Mouse (Mus musculus): ENCODE measurements around the gene Hinfp. TPM values are rescaled to one million over a fixed set of nuclear protein-coding genes. Genes with fewer than 3 reads are reported as not detected.

Hinfp gene
- polyA plus RNA-seq, 1 experiment from 2014 or later, result 21.7 TPM

GRCm38 (mm10) chr9:44318826-44319095, 13.3 kb upstream of the Hinfp start:
- Histone ChIP-seq H3K4me3 (peak overlapping the region; percentile 77), H3K27ac (no peak overlapping the region), H3K36me3 (peaks cover 24% of the 10 kb centered on the region), H3K4me2 (peak overlapping the region; percentile 85), H3K27me3 (no peaks in the 10 kb centered on the region), H3K4me1 (peaks cover 25% of the 10 kb centered on the region), H3K9me3 (no peaks in the 10 kb centered on the region), H3K9ac (peak overlapping the region; percentile 74)
- no peak for ATAC-seq (ENCODE audit: borderline replicate concordance, extremely low read depth, low FRiP score, low TSS enrichment)
- 31% methylated on average over 3 of the region's 3 CpGs for WGBS

- peak overlapping the region; percentile 20 for H3K9ac ChIP-seq
- ATAC-seq (ENCODE audit: borderline replicate concordance, extremely low read depth, low FRiP score, low TSS enrichment), result no peak
- peak overlapping the region; percentile 77; the same call in 1 of the 2 replicates for H3K4me3 ChIP-seq
- peak overlapping the region; percentile 85 for H3K4me2 ChIP-seq
- H3K9me3 ChIP-seq, result no peaks in the 10 kb centered on the region
- H3K4me1 ChIP-seq, result peaks cover 25% of the 10 kb centered on the region
- no peak overlapping the region for H3K27ac ChIP-seq
- no peaks in the 10 kb centered on the region for H3K27me3 ChIP-seq
- H3K36me3 ChIP-seq, result peaks cover 29% of the 10 kb centered on the region
- WGBS, result 62% methylated on average over 5 of the region's 5 CpGs
Measured at GRCm38 (mm10) chr9:44318076-44318825, 12.8 kb upstream of the Hinfp start.

GRCm38 (mm10) chr9:44317452-44317851, 12.0 kb upstream of the Hinfp start:
- ATAC-seq (ENCODE audit: borderline replicate concordance, extremely low read depth, low FRiP score, low TSS enrichment), result no peak
- peaks cover 25% of the 10 kb centered on the region for H3K4me1 ChIP-seq
- no peak overlapping the region for H3K4me2 ChIP-seq
- no peaks in the 10 kb centered on the region for H3K27me3 ChIP-seq
- H3K27ac ChIP-seq, result no peak overlapping the region
- 69% methylated on average over 4 of the region's 4 CpGs for WGBS
- H3K4me3 ChIP-seq, result no peak overlapping the region
- no peaks in the 10 kb centered on the region for H3K9me3 ChIP-seq
- no peak overlapping the region for H3K9ac ChIP-seq
- peaks cover 37% of the 10 kb centered on the region for H3K36me3 ChIP-seq

GRCm38 (mm10) chr9:44314910-44315309, 9.4 kb upstream of the Hinfp start:
- Histone ChIP-seq H3K27ac (no peak overlapping the region), H3K4me3 (no peak overlapping the region), H3K4me2 (no peak overlapping the region), H3K9ac (no peak overlapping the region), H3K4me1 (peaks cover 25% of the 10 kb centered on the region), H3K9me3 (no peaks in the 10 kb centered on the region), H3K27me3 (no peaks in the 10 kb centered on the region), H3K36me3 (peaks cover 40% of the 10 kb centered on the region)
- ATAC-seq (ENCODE audit: borderline replicate concordance, extremely low read depth, low FRiP score, low TSS enrichment), result no peak
- WGBS, result 87% methylated on average over 18 of the region's 18 CpGs

- ATAC-seq (ENCODE audit: borderline replicate concordance, extremely low read depth, low FRiP score, low TSS enrichment), result no peak
- 73% methylated on average over 4 of the region's 4 CpGs for WGBS
- H3K27ac ChIP-seq, result no peak overlapping the region
- no peaks in the 10 kb centered on the region for H3K27me3 ChIP-seq
- no peaks in the 10 kb centered on the region for H3K9me3 ChIP-seq
- no peak overlapping the region for H3K9ac ChIP-seq
- no peak overlapping the region for H3K4me2 ChIP-seq
- H3K4me1 ChIP-seq, result peaks cover 22% of the 10 kb centered on the region
- peaks cover 40% of the 10 kb centered on the region for H3K36me3 ChIP-seq
- H3K4me3 ChIP-seq, result no peak overlapping the region
Measured at GRCm38 (mm10) chr9:44314257-44314547, 8.7 kb upstream of the Hinfp start.

- Histone ChIP-seq H3K9ac (no peak overlapping the region), H3K9me3 (no peaks in the 10 kb centered on the region), H3K27me3 (no peaks in the 10 kb centered on the region), H3K36me3 (peaks cover 40% of the 10 kb centered on the region), H3K4me2 (no peak overlapping the region), H3K4me3 (no peak overlapping the region), H3K27ac (no peak overlapping the region), H3K4me1 (peaks cover 17% of the 10 kb centered on the region)
- no peak for ATAC-seq (ENCODE audit: borderline replicate concordance, extremely low read depth, low FRiP score, low TSS enrichment)
- WGBS, result 71% methylated on average over 19 of the region's 19 CpGs
Measured at GRCm38 (mm10) chr9:44313476-44314256, 8.2 kb upstream of the Hinfp start.

GRCm38 (mm10) chr9:44311136-44312134, 6.0 kb upstream of the Hinfp start:
- no peaks in the 10 kb centered on the region for H3K9me3 ChIP-seq
- H3K27me3 ChIP-seq, result no peaks in the 10 kb centered on the region
- H3K9ac ChIP-seq, result peak overlapping the region; percentile 3; the same call in 1 of the 2 replicates
- peak overlapping the region; percentile 36 for H3K4me2 ChIP-seq
- peaks cover 3% of the 10 kb centered on the region; the same call in 1 of the 2 replicates for H3K4me1 ChIP-seq
- peak; percentile 70; the same call in 1 of the 2 replicates for ATAC-seq (ENCODE audit: borderline replicate concordance, extremely low read depth, low FRiP score, low TSS enrichment)
- peaks cover 40% of the 10 kb centered on the region for H3K36me3 ChIP-seq
- WGBS, result 18% methylated on average over 27 of the region's 27 CpGs
- no peak overlapping the region; the same call in 1 of the 2 replicates for H3K4me3 ChIP-seq
- H3K27ac ChIP-seq, result peak overlapping the region; percentile 54

- H3K4me3 ChIP-seq, result no peak overlapping the region
- no peak for ATAC-seq (ENCODE audit: borderline replicate concordance, extremely low read depth, low FRiP score, low TSS enrichment)
- peak overlapping the region; percentile 36 for H3K4me2 ChIP-seq
- peak overlapping the region; percentile 54; the same call in 1 of the 2 replicates for H3K27ac ChIP-seq
- H3K4me1 ChIP-seq, result peaks cover 3% of the 10 kb centered on the region; the same call in 1 of the 2 replicates
- H3K27me3 ChIP-seq, result no peaks in the 10 kb centered on the region
- no peaks in the 10 kb centered on the region for H3K9me3 ChIP-seq
- H3K36me3 ChIP-seq, result peaks cover 36% of the 10 kb centered on the region
- 38% methylated on average over 10 of the region's 10 CpGs for WGBS
- peak overlapping the region; percentile 3; the same call in 1 of the 2 replicates for H3K9ac ChIP-seq
Measured at GRCm38 (mm10) chr9:44310750-44311135, 5.3 kb upstream of the Hinfp start.

GRCm38 (mm10) chr9:44309756-44310155, 4.3 kb upstream of the Hinfp start:
- Histone ChIP-seq H3K4me2 (no peak overlapping the region), H3K9ac (no peak overlapping the region), H3K4me1 (peaks cover 5% of the 10 kb centered on the region), H3K9me3 (no peaks in the 10 kb centered on the region), H3K4me3 (no peak overlapping the region), H3K36me3 (peaks cover 26% of the 10 kb centered on the region), H3K27me3 (no peaks in the 10 kb centered on the region), H3K27ac (no peak overlapping the region)
- no peak for ATAC-seq (ENCODE audit: borderline replicate concordance, extremely low read depth, low FRiP score, low TSS enrichment)
- 58% methylated on average over 3 of the region's 3 CpGs for WGBS

GRCm38 (mm10) chr9:44307248-44307647, 1.8 kb upstream of the Hinfp start:
- 67% methylated on average over 2 of the region's 2 CpGs for WGBS
- Histone ChIP-seq H3K27ac (no peak overlapping the region), H3K4me3 (no peak overlapping the region), H3K4me1 (peaks cover 17% of the 10 kb centered on the region), H3K4me2 (no peak overlapping the region), H3K9ac (no peak overlapping the region), H3K27me3 (no peaks in the 10 kb centered on the region), H3K36me3 (peaks cover 5% of the 10 kb centered on the region), H3K9me3 (no peaks in the 10 kb centered on the region)
- no peak for ATAC-seq (ENCODE audit: borderline replicate concordance, extremely low read depth, low FRiP score, low TSS enrichment)

GRCm38 (mm10) chr9:44306532-44306931, 1.1 kb upstream of the Hinfp start:
- no peaks in the 10 kb centered on the region for H3K9me3 ChIP-seq
- 86% methylated on average over 6 of the region's 6 CpGs for WGBS
- H3K36me3 ChIP-seq, result peaks cover 12% of the 10 kb centered on the region
- H3K4me3 ChIP-seq, result no peak overlapping the region
- H3K27ac ChIP-seq, result no peak overlapping the region
- H3K9ac ChIP-seq, result no peak overlapping the region
- peaks cover 17% of the 10 kb centered on the region for H3K4me1 ChIP-seq
- ATAC-seq (ENCODE audit: borderline replicate concordance, extremely low read depth, low FRiP score, low TSS enrichment), result no peak
- no peak overlapping the region for H3K4me2 ChIP-seq
- H3K27me3 ChIP-seq, result no peaks in the 10 kb centered on the region

Data from lung, embryonic 15.5 days (tissue).